Mouse (Mus musculus): ENCODE results near the gene Gm15262.
"Not testable (repeated sequence)": the region's sequence is repeated elsewhere in the genome, so short reads cannot be mapped to it uniquely, and the experiment has no call there.

The Gm15262 gene

GRCm38 (mm10) chrX:161287156-161287555 lies at the start of gene Gm15262:
Gene Gm15262, plus strand, starts transcription at chrX:161287456.
- not testable (repeated sequence) for DNase-seq (ENCODE audit: low spot score)

- no peak for DNase-seq (ENCODE audit: low spot score)
These were observed 20.9 kb downstream of the Gm15262 start for GRCm38 (mm10) chrX:161308131-161308530.

- no peak for DNase-seq (ENCODE audit: low spot score)
These were observed 29.2 kb downstream of the Gm15262 start for GRCm38 (mm10) chrX:161316443-161316842.

GRCm38 (mm10) chrX:161370927-161371326 lies 83.7 kb downstream of the Gm15262 start:
- DNase-seq (ENCODE audit: low spot score) = no peak

- no peak for DNase-seq (ENCODE audit: low spot score)
These were observed 84.2 kb downstream of the Gm15262 start for GRCm38 (mm10) chrX:161371461-161371860.

GRCm38 (mm10) chrX:161375568-161375967 lies 88.3 kb downstream of the Gm15262 start:
- DNase-seq (ENCODE audit: low spot score) = no peak

GRCm38 (mm10) chrX:161385791-161386190 lies 98.5 kb downstream of the Gm15262 start:
- no peak for DNase-seq (ENCODE audit: low spot score)

GRCm38 (mm10) chrX:161387942-161388341 lies 100.7 kb downstream of the Gm15262 start:
- DNase-seq (ENCODE audit: low spot score) = no peak

- DNase-seq (ENCODE audit: low spot score) = peak; percentile 11
These were observed 111.9 kb downstream of the Gm15262 start for GRCm38 (mm10) chrX:161399110-161399509.

GRCm38 (mm10) chrX:161411151-161411550 lies 123.9 kb downstream of the Gm15262 start:
- no peak for DNase-seq (ENCODE audit: low spot score)

Measured in ovary, adult 18-20 months (tissue).